Mouse (Mus musculus) C2C12 (cell line): ENCODE data around the gene Mlst8. TPM values are rescaled to one million over a fixed set of nuclear protein-coding genes. Genes with fewer than 3 reads are reported as not detected.

Source experiments
- H3K27me3 ChIP-seq: one replicate; pipeline ENCODE4 v1.6.1; 2011; ENCODE audit not compliant: control insufficient read depth, insufficient read depth, insufficient read length
- H3K36me3 ChIP-seq: one replicate; pipeline ENCODE4 v1.6.1; 2011; ENCODE audit not compliant: control insufficient read depth, insufficient read depth
- H3K4me3 ChIP-seq: one replicate; pipeline ENCODE4 v1.5.1; 2011; ENCODE audit warnings: mild to moderate bottlenecking, control low read depth; ENCODE audit not compliant: poor library complexity, insufficient read depth, severe bottlenecking
- H3K79me2 ChIP-seq: one replicate; pipeline ENCODE4 v1.6.1; 2011; ENCODE audit not compliant: control insufficient read depth, insufficient read depth
- H3K79me3 ChIP-seq: one replicate; pipeline ENCODE4 v1.6.1; 2011; ENCODE audit warnings: low read depth, control low read depth
- H3ac ChIP-seq: one replicate; pipeline ENCODE3; 2011; ENCODE audit warnings: low read depth; ENCODE audit not compliant: control insufficient read depth, insufficient read length
- CEBPB ChIP-seq: IDR thresholded peaks from one replicate; pipeline ENCODE4 v1.6.1; 2011; ENCODE audit warnings: low read depth, mild to moderate bottlenecking, control low read depth, moderate library complexity
- CTCF ChIP-seq: IDR thresholded peaks from one replicate; pipeline ENCODE4 v1.5.1; 2011; ENCODE audit not compliant: control insufficient read depth, insufficient read depth, insufficient read length
- FOSL1 ChIP-seq: IDR thresholded peaks from one replicate; pipeline ENCODE4 v1.8.0; 2011; ENCODE audit warnings: mild to moderate bottlenecking, low read length; ENCODE audit not compliant: poor library complexity, insufficient read depth, severe bottlenecking
- MAX ChIP-seq: IDR thresholded peaks from one replicate; pipeline ENCODE4 v1.6.1; 2011; ENCODE audit warnings: mild to moderate bottlenecking, control low read depth
- MYOD1 ChIP-seq: IDR thresholded peaks from one replicate; pipeline ENCODE4 v1.6.1; 2011; ENCODE audit warnings: low read depth; ENCODE audit not compliant: control insufficient read depth, insufficient read length
- MYOG ChIP-seq: IDR thresholded peaks from one replicate; pipeline ENCODE4 v1.6.1; 2011; ENCODE audit not compliant: control insufficient read depth, insufficient read length; ENCODE audit errors: extremely low read depth
- USF1 ChIP-seq: IDR thresholded peaks from one replicate; pipeline ENCODE4 v1.6.1; 2011; ENCODE audit warnings: low read depth, mild to moderate bottlenecking, control low read depth, moderate library complexity
- polyA plus RNA-seq: library from polyadenylated mRNA; unstranded; fragments of >200 nt; fragmentation: generic; extraction: Trizol; gene quantifications from one replicate; pipeline ENCODE4 v1.2.1, GENCODE M21; 2012; ENCODE audit warnings: missing spikeins

The Mlst8 gene
- polyA plus RNA-seq, 1 experiment, result 23.1 TPM

DNA sequence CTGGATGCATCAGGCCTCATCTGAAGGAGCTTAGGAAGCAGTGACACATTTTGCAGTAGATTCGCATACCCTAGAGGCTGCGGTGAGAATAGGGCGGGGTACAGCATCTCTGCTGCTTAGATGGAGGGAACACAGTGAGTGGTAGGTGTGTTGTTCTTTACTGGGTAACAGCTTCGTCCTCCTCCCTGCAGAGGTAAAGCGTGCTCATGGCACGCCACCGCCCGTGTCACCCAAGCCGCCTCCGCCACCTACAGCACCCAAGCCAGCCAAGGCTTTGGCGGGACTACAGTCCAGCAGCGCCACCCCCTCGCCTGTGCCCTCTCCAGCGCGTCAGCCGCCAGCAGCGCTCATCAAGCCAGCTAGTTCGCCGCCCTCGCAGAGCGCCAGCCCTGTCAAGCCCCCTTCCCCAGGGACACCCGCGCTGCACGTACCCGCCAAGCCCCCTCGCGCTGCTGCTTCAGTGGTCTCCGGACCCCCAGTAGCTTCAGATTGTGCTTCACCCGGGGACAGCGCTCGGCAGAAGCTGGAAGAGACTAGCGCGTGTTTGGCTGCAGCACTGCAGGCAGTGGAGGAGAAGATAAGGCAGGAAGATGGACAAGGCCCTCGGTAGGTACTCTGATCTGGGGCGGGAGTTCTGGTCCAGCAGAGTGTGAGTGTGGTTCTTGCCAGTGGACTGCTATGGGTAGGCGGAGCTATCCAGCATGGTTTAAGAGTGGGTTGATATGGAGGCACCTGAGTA lies 27.6 kb upstream of the Mlst8 start:
- peaks cover 2% of the 10 kb centered on the region for H3K27me3 ChIP-seq
- no peak overlapping the region for H3ac ChIP-seq
- TF ChIP-seq USF1 (no peak), MYOG (no peak), MYOD1 (no peak), FOSL1 (no peak), CTCF (no peak), MAX (no peak), CEBPB (no peak)
- peaks cover 34% of the 10 kb centered on the region for H3K36me3 ChIP-seq
- H3K79me3 ChIP-seq, result no peaks in the 10 kb centered on the region
- no peak overlapping the region for H3K4me3 ChIP-seq
- H3K79me2 ChIP-seq, result no peaks in the 10 kb centered on the region

DNA sequence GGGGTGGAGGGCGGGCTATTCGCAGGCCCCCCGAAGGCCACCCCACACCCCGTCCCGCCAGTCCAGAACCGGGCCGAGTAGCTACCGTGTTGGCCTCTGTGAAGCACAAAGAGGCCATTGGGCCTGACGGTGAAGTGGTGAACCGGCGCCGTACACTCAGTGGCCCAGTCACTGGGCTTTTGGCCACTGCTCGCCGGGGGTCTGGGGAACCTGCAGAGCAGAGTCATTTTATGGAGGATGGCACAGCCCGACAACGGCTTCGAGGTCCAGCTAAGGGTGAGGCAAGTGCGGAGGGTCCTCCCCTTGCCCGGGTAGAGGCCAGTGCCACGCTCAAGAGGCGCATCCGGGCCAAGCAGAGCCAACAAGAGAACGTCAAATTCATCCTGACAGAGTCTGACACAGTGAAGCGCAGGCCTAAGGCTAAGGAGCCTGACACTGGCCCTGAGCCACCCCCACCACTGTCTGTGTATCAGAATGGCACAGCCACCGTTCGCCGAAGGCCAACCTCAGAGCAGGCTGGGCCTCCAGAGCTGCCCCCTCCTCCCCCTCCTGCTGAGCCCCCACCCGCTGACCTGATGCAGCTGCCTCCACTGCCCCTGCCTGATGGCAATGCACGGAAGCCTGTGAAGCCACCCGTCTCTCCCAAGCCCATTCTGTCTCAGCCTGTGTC lies 26.5 kb upstream of the Mlst8 start:
- TF ChIP-seq USF1, result no peak
- TF ChIP-seq MYOG, result no peak
- TF ChIP-seq MYOD1, result no peak
- Histone ChIP-seq H3K27me3 (peaks cover 8% of the 10 kb centered on the region), H3K36me3 (peaks cover 24% of the 10 kb centered on the region), H3K79me2 (no peaks in the 10 kb centered on the region), H3K79me3 (no peaks in the 10 kb centered on the region), H3ac (no peak overlapping the region), H3K4me3 (no peak overlapping the region)

DNA sequence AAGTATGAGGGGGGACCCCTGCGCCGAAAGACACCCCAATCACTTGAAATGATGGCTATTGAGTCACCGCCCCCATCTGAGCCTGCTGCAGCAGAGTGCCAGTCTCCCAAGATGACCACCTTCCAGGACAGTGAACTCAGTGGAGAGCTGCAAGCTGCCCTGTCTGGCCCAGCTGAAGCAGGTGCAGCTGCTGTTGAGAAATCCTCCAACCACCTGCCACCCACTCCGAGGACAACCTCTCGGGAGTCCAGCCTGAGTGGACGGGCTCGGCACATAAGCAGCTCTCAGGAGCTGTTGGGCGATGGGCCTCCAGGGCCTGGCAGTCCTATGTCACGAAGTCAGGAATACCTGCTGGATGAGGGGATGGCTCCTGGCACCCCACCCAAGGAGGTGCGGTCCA lies 25.2 kb upstream of the Mlst8 start:
- no peak overlapping the region for H3ac ChIP-seq
- H3K4me3 ChIP-seq, result no peak overlapping the region
- H3K79me3 ChIP-seq, result no peaks in the 10 kb centered on the region
- H3K79me2 ChIP-seq, result no peaks in the 10 kb centered on the region
- H3K36me3 ChIP-seq, result peaks cover 12% of the 10 kb centered on the region
- H3K27me3 ChIP-seq, result peaks cover 21% of the 10 kb centered on the region
- TF ChIP-seq USF1, result no peak

DNA sequence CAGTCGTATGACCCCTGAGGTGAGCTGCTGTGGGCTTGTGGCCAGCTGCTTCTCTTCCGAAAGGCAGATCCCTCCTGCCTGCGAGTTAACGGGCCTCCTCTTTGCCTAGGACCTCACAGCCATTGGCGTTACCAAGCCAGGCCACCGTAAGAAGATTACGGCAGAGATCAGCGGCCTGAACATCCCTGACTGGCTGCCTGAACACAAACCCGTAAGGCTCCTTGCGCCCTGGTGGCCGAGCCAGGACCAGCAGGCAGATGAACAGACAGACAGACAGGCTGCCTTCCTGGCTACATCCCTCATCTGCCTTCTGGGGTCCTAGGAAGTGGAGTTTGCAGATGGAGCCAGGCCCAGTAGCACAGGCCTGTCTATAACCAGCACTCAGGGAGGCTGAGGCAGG lies 23.3 kb upstream of the Mlst8 start:
- no peaks in the 10 kb centered on the region for H3K36me3 ChIP-seq
- H3K4me3 ChIP-seq, result no peak overlapping the region
- no peak overlapping the region for H3ac ChIP-seq
- H3K27me3 ChIP-seq, result peaks cover 37% of the 10 kb centered on the region
- no peaks in the 10 kb centered on the region for H3K79me3 ChIP-seq
- H3K79me2 ChIP-seq, result no peaks in the 10 kb centered on the region
- TF ChIP-seq CTCF, result no peak
- TF ChIP-seq MYOD1, result no peak
- TF ChIP-seq MYOG, result no peak
- TF ChIP-seq MAX, result no peak
- no peak for TF ChIP-seq CEBPB
- no peak for TF ChIP-seq FOSL1
- no peak for TF ChIP-seq USF1

DNA sequence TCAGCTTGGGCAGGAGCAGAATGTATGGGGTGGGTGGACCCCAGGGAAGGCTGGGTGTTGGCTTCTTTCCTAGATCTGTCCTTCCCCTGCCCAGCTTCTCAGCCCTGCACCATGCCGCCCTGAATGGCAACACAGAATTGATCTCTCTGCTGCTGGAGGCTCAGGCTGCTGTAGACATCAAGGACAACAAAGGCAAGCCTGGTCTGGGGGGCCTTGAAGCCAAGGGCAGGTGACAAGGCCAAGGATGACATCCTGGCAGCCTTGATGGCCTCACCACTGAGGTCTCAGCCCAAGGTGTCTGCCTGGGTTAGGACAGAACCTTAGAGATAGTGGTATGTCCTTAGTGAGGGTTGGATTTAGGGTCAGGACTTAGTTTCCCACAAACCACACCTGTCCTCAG lies 17.1 kb upstream of the Mlst8 start:
- TF ChIP-seq USF1 (no peak), MYOG (no peak), MAX (no peak), FOSL1 (no peak), CTCF (no peak), CEBPB (no peak), MYOD1 (no peak)

DNA sequence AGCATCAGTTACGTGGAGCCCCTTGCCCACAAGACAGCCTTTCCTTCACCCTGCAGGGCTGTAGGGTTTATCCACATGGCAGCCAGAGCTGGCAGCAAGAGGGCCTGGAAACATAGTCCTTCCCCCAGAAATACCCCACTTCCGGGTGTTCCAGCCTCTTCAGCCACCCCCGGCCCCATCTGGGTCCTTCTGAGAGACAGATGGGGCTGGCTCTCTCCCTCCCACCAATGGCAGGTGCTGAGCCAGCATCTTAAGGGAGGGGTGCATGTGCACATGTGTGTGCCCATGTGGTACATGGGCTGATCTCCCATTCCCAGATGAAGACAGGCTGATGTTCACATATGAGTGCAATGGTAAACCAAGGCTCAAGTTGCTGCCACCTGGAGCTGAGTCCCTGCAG lies 16.6 kb upstream of the Mlst8 start:
- H3K36me3 ChIP-seq, result no peaks in the 10 kb centered on the region
- H3K27me3 ChIP-seq, result peaks cover 39% of the 10 kb centered on the region
- H3K4me3 ChIP-seq, result no peak overlapping the region
- H3ac ChIP-seq, result no peak overlapping the region
- H3K79me2 ChIP-seq, result no peaks in the 10 kb centered on the region
- no peaks in the 10 kb centered on the region for H3K79me3 ChIP-seq
- TF ChIP-seq MYOG (no peak), MAX (no peak), FOSL1 (no peak), USF1 (no peak), MYOD1 (no peak), CTCF (no peak), CEBPB (no peak)

More for the DNA sequence above, 17.1 kb upstream of the Mlst8 start:
- H3K79me3 ChIP-seq, result no peaks in the 10 kb centered on the region
- peaks cover 44% of the 10 kb centered on the region for H3K27me3 ChIP-seq
- no peaks in the 10 kb centered on the region for H3K36me3 ChIP-seq
- no peaks in the 10 kb centered on the region for H3K79me2 ChIP-seq
- no peak overlapping the region for H3K4me3 ChIP-seq
- no peak overlapping the region for H3ac ChIP-seq
